Mouse (Mus musculus): ENCODE data around the gene Tub.

Tub gene

DNA sequence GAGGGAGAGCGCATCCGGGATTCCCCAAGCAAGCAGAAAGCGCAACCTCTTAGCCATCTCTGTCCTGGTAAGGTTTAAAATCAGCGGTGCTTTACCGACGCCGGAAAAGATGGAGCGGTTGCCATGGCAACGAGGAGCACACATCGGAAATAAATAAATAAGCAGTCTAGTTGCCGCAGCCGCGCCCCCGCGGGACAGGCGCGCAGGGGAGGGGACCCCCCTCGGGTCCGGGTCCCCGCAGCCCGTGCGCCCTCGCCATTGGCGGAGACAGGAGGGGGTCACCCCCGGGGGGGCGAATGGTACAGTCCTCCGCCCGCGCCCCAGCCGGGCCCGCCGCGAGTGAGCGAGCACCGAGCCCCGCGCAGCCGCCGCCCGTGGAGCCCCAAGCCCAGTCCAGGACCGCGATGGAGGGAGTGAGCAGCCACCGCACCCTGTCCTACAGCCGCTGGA lies at the start of gene Tub:
Tub (plus strand) TSS at position 27 of the 450 bp plus-strand sequence.
- no peak for DNase-seq

GRCm38 (mm10) chr7:108903969-108904368 lies 46.2 kb upstream of the Tub start:
- no peak for DNase-seq

- DNase-seq: no peak
Observed at GRCm38 (mm10) chr7:108927043-108927442, 23.1 kb upstream of the Tub start.

DNA sequence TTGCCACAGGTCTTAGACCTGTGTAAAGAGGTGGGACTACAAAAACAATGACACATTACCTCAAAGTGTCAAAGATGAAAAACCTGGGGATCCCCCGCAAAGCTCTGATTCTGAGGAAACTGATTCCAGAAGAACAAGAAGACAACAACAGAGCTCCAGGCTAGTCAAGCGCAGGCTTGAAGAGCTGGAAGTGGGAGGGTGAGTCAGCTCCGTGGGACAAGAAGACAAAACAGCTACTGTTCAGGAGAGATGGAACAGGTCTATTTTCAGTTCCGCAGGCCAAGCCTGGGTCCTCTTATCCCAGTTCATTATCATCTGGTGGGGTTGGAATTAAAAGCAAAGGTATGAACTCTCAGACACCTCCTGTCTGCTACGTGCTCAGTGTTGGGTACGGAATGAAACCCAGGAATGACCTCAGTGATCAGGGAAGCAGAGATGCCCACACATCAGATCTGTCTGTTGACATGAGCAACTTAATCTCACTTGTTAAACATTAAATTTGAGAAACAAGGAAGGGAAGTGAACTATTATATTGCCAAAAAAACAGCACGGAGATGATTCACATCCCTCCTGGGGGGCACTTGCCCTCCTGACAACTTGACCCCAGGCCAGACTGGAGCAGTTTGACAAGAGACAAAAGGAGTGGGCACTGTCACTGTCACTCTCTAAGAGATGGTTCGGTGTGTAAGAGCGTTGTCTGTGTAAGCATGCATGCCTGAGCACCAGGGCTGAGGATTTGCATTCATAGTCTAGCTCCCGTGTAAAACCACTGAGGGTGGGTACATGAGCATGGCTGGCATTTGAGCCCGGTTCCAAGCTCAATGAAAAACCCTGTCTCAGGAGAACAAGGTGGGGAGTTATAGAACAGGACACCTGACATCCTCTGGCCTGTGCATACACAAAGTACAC lies 21.6 kb upstream of the Tub start:
- DNase-seq: no peak

- no peak for DNase-seq
Observed at GRCm38 (mm10) chr7:108929726-108930393, 20.3 kb upstream of the Tub start, which contains the start of gene Nlrp10. Gene Nlrp10, minus strand, starts transcription at chr7:108930178.

GRCm38 (mm10) chr7:108933794-108934731 lies 16.1 kb upstream of the Tub start, which contains the start of gene Eif3f:
Gene Eif3f, plus strand, starts transcription at chr7:108934417.
- DNase-seq: peak; percentile 96

GRCm38 (mm10) chr7:108934836-108935235 lies 15.3 kb upstream of the Tub start:
- no peak for DNase-seq

DNA sequence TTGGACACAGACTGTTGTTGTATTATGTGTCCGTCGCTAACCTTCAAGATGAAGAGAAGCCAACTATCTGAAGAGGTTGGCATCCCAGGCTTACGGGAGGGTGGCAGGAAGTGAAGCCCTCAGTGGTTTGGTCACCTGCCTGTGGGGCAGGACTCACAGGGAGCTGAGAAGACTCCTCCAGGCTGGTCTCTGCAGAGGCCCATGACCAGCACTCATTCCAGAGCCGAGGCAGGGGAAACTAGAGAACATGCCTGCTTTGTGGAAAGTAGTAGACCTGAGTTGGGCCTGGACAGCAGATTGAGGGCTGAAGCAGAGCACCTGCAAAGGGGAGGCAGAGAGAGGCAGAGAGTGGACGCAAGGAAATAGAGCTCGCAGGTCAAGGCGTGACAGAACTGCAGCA lies 14.7 kb upstream of the Tub start:
- no peak for DNase-seq

DNA sequence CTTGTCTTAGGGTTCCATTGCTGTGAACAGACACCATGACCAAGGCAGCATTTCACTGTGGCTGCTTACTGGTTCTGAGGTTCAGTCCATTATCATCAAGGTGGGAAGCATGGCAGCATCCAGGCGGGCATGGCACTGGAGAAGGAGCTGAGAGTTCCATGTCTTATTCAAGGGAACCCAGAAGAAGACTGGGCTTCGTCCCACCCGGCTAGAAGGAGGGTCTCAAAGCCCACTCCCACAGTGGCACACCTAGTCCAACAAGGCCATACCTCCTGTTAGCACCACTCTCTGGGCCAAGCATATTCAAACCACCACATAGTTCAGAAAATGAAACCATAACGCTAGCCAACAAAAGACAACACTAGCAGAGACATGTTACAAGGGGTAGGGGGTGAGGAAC lies 13.5 kb upstream of the Tub start:
- DNase-seq: no peak

DNA sequence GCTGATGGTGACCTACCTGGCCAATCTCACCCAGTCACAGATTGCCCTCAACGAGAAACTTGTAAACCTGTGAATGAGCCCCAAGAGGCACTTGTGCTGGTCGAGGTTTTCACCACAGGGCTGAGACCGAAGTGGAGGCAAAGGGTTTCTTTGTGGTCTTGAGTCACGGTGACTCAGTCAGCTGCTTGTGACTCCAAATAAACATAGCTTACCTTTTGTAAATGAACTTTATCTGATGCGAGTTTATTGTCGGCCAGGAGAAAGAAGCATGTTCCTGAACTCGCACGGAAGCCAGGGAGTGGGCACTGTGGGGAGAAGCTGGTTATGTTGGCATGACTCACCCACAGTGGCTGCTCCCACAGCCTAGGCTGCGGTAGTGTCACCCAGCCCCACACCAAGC lies 8.7 kb upstream of the Tub start:
- DNase-seq: no peak

DNA sequence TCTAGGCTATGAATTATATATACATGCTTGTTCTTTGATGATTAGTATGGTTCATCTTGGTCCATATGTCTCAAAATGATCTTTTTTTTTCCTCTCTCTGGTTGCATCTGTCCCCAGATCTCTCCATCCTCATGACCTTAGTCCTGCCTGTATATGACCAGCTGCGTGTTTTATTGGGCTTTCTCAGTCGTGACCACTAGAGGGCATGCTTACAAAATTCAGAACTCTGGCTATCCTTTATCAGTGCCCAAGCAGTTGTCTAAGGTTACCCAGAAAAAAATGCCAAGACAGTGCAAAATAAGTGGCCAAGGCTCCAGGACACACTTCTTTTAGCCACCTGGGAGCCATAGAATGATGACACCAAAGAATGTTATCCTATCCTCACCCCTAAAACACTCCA lies 6.1 kb upstream of the Tub start:
- peak; percentile 53 for DNase-seq

GRCm38 (mm10) chr7:108948611-108949010 lies 1.5 kb upstream of the Tub start:
- DNase-seq: no peak

- DNase-seq: no peak
Observed at GRCm38 (mm10) chr7:108949301-108949700, 837 bp upstream of the Tub start.

DNA sequence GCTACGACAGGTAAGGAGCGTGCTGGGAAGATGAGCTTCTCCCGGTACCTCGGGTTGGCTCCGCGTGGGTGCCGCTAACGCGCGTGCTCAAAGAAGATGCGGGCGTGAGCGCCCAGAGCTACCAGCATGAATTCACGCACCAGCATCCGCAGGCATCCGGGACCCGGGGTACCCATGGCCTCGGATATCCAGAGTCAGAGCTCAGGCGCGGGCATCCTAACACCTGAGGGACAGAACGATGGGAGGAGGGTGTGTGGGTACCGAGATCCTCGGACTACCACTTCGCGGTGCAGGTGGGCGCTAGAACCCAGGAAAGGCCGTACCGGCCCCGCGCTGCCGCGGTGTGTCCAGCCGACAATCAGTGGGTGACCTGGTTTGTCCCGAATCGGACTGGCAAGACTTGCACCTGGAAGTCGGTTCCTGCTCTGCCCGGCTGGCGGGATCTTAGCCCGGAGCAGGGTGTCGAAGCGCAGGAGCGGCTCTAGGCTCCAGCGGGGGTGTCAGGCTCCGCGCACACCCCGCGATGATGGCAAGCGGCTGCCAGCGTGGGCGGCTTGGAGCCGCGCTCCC lies 709 bp downstream of the Tub start:
- peak; percentile 71 for DNase-seq

- no peak for DNase-seq
Observed at GRCm38 (mm10) chr7:108952801-108953200, 2.7 kb downstream of the Tub start.

DNA sequence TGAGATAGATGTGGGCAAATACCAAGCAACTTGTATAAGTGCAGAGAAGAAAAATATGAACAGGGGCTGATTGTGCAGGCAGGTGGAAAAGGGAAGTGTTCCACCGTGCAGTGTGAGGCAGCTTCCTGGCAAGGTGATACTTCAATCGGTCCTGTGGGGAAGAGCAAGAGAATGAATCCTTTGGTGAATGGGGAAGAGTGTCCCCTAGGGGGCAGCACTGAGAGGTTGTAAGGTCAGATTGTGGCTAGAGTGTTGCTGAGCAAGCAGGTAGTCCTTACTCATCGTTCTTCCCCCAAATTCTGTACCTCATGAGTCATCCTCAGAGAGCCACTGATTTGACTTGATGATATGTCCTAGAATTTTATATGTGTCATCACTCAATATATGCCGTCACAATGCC lies 4.0 kb downstream of the Tub start:
- no peak for DNase-seq

DNA sequence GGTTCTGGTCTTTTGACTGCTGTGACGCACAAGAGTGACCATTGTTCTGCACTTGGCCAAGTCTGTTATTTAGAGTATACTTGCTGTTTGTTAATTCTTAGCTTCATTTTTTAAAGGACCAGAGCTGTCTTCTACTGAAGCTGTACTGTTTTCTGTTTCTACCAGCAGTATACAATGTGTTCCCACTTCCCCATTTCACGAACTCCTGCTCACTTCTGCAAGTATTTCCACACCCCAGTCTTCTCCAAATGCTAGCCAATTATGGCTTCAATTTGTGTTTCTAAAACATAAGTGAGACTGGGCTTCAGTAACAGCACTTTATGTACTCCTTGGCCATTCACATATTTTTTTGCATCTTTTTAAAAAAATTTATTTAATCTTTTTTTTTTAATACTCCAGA lies 7.6 kb downstream of the Tub start:
- DNase-seq: no peak

GRCm38 (mm10) chr7:108965968-108966367 lies 15.8 kb downstream of the Tub start:
- DNase-seq: no peak

DNA sequence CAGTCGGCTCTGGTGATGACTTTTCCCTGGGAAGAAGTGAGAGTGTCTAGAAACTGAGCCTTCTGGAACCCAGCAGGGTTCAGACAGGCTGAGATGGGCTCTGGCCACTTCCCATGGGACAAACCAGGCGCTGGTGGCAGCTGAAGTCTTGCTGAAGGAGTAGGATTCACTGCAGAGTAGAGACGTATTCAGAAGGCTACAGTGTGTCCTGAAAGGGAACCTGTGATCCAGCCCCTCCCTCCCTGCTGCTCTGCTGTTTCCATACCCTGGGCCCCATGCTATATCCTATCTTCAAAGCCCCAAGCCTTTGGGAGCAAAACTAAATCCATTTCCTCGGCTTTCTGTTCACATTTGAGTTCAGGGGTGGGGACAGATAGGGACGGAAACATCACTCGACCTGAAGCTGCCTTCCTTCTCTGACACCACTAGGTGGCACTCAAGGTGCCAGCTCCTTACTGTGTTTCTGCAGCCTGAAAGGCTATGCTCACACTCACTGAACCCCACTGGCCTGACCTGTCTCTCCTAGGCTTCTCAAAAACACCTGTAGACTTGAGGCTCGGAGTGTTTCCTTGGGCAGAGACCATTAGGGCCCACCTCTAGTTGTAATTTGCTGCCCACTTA lies 16.7 kb downstream of the Tub start:
- peak; percentile 75 for DNase-seq

DNA sequence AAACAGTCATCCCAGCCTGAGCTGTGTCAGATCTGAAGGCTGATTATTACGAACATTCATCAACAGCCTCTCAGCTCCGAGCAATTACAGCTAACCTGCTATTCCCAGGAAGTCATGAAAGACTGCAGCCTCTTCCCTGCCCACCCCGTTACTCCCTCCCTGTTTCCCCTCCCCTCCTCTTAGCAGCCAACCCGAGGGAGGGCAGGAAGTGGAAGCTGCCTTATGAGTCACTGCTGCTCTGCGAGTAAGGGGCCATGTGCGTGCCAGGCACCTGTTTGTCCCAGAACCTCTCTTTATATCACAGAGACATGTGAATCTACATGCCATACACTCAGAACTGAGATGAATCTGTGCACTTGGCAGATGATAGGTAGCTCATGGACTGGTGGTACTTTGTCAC lies 18.1 kb downstream of the Tub start:
- no peak for DNase-seq

GRCm38 (mm10) chr7:108972273-108972672 lies 22.1 kb downstream of the Tub start:
- peak; percentile 55 for DNase-seq

All from cerebellum, adult 8-10 months (tissue).